Mouse (Mus musculus): ENCODE measurements at regions not wholly inside any gene's neighbourhood (a gene's known extent, or its start where the extent isn't known, plus 50 kb on each side); places are given as distances from the start of the nearest gene placed in this dataset.
A peak's percentile ranks its signal among the peaks of the same experiment; 100 is the strongest.
"Not testable (repeated sequence)": the region's sequence is repeated elsewhere in the genome, so short reads cannot be mapped to it uniquely, and the experiment has no call there.

DNA sequence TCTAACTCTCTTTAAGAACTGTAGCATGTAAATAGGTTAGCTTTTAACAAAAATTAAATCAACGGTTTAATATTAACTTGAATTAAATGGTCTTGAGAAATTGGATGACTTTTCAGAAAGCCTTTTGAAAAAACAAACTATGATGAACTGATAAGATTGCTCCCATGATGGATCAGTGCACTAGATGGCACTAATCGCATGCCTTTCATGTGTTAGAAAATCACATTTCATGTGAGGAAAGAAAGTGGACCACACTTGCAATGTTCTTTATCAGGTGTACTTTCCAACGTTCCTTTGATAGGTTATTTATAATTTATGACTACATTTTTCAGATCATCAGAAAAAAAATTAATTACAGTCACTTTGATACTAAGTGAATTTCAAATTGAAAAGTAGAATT, 1003.2 kb upstream of the 4930412O13Rik start:
- peak; percentile 1 for DNase-seq (ENCODE audit: low spot score)

DNA sequence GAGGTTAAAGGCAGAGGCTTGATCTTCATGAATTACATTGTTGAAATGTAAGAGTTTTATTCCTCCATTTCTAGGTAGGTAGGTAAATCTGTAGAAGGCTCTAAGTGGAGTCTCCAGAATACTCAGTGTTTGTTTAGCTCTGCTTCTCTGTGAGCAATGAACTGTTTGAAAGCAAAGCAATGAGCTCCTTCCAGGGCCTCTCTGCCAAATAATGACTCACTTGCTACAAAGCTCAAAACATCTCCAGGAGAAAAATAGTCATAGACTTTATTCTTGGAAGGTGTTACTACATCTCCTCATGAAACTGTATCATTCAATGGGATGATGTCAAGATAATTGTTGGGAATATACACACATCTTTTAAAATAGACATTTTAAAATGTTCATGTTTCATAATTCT, 968.6 kb upstream of the 4930412O13Rik start:
- DNase-seq (ENCODE audit: low spot score): no peak

DNA sequence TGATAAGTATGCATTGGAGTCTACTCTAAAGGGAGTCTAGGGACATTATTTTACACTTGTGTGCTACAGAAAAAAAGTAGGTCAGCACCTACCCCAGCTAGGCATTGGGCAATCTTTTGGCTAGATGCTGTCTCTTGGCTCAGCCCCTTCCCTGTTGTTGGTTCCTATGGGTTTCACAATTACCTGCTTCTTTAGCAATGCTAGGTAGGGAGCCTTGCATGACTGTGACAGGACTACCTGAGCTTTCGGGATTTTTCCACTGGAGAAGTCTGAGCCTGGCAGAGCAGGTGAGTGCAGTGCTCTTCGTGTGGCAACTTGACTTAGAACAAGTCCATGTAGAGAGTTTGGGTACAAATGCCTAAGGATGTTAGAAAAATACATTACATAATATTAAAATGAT, 956.2 kb upstream of the 4930412O13Rik start:
- DNase-seq (ENCODE audit: low spot score): no peak

DNA sequence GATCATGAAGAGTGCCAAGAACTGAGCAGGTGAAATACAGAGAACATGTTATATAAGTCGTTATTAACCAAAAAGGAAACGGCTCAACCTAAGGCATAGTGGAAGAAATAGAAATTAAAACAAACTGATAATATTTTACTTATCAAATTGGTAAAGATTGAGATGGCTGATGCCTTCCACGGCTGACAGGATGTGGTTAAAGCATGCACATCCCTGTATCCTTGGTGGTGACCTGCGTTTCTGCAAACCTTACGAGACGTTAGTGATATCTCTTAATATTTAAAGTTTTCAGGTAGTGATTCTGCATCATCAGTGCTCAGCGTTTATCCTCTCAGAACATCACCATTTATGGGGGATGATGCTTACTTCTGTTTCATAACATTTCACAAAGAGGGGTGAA, 939.5 kb upstream of the 4930412O13Rik start:
- no peak for DNase-seq (ENCODE audit: low spot score)

GRCm38 (mm10) chr2:8958938-8959337, 922.1 kb upstream of the 4930412O13Rik start:
- no peak for DNase-seq (ENCODE audit: low spot score)

DNA sequence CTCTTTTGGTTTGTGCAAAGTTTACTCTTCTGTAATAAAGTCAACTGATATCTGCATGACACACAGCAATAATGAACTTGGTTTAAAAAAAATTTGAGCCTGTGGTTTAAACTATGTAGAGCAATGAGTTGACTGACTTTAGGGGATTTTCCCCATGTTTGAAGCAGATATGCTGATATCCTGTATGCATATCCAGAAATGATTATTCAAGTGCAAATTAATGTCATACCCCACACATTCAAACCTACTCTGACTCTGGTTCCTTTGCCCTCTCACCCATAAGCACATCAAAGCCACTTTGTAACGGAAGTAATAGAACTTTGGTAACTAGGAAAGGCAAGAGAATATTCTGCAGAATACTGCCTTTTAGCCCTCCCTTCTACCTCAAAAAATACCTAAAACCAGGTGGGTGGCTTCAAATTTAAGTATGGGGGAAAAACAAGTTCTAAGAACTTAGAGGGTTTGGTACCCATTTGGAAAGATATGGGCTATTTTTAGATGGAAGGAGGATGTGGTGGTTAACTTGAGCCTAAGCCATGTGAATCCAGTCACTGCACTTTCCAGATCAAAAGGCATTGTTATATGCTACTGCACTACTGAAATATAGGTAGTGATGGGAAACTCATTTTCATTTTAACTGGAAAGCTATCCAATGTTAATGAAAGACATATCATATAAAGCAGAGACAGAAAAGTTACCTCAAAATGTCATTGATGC, 915.9 kb upstream of the 4930412O13Rik start:
- DNase-seq (ENCODE audit: low spot score): no peak

- no peak for DNase-seq (ENCODE audit: low spot score)
Observed at GRCm38 (mm10) chr2:8975635-8976034, 905.4 kb upstream of the 4930412O13Rik start.

DNA sequence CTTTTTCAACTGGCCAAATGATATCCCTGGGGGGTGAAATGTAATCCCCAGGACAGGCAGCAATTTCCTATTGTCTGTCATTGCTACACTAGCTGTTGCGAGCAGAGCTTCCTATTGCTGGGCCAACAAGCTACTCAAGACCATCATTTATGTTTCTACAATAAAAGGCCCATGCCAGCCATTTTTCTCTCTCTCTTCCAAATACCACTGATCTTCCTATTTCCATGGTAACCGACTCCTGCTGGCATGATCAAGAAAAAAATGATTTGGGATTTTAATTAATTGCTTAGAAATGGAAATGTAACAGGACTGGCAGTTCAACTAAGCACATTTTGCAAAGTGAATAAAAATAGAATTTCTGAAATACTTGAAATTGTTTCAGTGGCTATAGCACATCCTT, 868.7 kb upstream of the 4930412O13Rik start:
- DNase-seq (ENCODE audit: low spot score): no peak

- no peak for DNase-seq (ENCODE audit: low spot score)
Observed at GRCm38 (mm10) chr2:9033079-9033478, 848.0 kb upstream of the 4930412O13Rik start.

DNA sequence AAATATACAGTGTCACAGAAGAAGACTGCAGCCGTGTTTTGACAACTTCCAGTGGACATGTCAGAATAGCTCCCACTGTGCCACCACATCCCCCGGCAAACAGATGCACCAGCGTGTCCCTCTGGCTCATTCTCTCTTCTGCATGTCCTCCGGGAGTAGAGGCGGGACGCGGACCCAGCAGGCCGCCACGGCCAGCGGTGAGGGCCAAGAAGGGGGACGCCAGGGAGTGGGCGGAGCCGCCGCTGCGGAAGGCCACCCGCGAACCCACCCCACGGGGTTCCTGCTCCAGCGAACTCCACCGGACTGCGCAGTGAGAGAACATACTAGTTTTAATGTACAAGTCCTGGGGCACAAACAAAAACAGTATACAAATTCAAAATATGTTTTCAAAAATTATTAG, 838.7 kb upstream of the 4930412O13Rik start:
- not testable (repeated sequence) for DNase-seq (ENCODE audit: low spot score)

- no peak for DNase-seq (ENCODE audit: low spot score)
Observed at GRCm38 (mm10) chr2:9047980-9048379, 833.1 kb upstream of the 4930412O13Rik start.

DNA sequence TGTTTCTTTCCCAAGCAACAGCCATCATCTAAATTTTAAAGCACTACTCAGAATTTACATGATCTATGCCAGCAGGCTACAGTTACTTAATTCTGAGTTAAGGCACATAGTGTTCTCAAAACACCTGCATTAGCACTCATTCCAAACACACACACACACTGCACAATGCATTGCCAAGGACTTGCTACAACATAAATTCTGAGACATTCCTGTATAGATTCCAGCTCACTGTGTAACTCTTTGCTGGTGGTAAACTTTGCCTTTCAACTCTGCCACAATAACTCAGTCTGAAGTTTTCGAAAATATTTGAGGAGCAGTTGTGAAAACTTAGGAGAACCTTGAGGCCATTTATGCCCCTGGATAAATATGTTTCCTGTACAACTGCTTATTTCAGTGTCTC, 807.2 kb upstream of the 4930412O13Rik start:
- DNase-seq (ENCODE audit: low spot score): no peak

GRCm38 (mm10) chr2:9078158-9078557, 802.9 kb upstream of the 4930412O13Rik start:
- no peak for DNase-seq (ENCODE audit: low spot score)

DNA sequence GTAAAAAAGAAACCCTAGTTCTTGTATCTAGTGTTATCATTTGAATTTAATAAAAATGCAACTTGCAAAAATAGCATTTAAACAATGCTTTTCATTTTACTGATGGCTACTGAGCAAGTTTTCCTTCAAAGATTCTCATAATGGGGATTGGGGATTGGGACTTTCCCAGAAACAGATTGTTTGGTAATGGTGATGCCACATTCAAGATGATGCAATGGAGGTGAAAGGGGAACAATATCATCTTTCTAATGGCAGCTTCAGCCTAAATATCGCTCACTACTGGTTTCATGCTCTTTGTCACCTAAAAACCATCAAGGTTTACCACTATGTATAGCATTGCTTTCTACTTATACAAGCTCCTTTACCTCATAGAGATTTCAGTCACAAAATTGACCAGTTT, 799.3 kb upstream of the 4930412O13Rik start:
- no peak for DNase-seq (ENCODE audit: low spot score)

GRCm38 (mm10) chr2:9095317-9095716, 785.7 kb upstream of the 4930412O13Rik start:
- DNase-seq (ENCODE audit: low spot score): no peak

GRCm38 (mm10) chr2:9116697-9117096, 764.4 kb upstream of the 4930412O13Rik start:
- DNase-seq (ENCODE audit: low spot score): no peak

- DNase-seq (ENCODE audit: low spot score): no peak
Observed at GRCm38 (mm10) chr2:9117523-9117922, 763.5 kb upstream of the 4930412O13Rik start.

DNA sequence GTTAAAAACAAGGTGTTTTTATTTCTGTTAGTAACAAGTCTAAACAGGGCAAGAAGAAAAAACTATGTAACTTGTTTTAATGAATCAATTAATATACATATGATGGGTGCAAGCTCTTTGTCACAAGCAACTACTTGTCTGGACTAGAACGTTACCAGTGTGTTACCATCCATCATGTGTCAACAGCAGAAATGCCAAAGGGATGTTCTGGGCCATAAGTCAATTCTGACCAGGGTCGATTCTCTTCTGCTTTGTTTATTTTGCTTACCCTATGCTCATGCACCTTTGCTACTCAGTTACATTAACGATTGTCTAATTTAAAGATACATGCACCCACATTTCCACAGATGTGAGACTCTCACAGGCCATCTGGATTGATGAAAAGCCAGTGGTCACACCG, 744.1 kb upstream of the 4930412O13Rik start:
- no peak for DNase-seq (ENCODE audit: low spot score)

DNA sequence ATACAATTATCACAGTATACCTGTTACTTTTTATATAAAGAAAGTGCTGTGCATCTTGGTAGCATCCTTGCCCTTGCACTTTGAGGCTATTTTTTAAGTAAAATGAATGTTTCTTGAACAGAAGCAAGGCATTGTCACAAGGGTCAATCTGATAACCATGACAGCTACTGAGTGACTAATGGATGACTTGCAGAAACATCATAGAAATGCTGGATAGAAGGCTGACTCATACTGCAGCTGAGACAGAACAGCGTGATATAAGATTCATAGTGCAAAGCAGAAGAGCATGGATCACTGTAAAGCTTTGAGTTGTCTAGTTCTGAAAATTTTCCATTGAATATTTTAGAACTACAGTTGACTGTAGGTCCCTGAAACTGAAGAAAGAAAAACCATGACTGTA, 739.6 kb upstream of the 4930412O13Rik start:
- DNase-seq (ENCODE audit: low spot score): no peak

GRCm38 (mm10) chr2:9155604-9156003, 725.4 kb upstream of the 4930412O13Rik start:
- DNase-seq (ENCODE audit: low spot score): no peak

DNA sequence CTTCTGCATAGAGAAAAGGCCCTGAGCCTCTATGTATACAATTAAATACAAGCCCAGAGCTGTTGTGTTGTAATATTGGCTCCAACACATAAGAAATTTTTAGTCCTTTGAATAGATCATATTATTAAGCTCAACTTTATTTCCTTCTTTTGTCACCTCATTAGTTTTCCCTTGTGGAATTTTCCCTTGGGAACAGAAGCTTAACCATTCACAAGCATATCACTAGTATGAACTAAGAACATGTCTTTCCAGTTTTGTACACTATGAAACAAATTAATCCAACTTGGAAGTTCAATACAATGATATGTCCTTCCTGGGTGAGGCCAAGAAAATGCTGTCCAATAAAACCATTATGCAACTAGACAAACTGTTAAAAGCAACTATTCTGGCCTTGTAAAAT, 720.9 kb upstream of the 4930412O13Rik start:
- no peak for DNase-seq (ENCODE audit: low spot score)

- DNase-seq (ENCODE audit: low spot score): no peak
Observed at GRCm38 (mm10) chr2:9163819-9164560, 717.1 kb upstream of the 4930412O13Rik start.

GRCm38 (mm10) chr2:9182127-9182526, 698.9 kb upstream of the 4930412O13Rik start:
- DNase-seq (ENCODE audit: low spot score): no peak

GRCm38 (mm10) chr2:9184243-9184642, 696.8 kb upstream of the 4930412O13Rik start:
- no peak for DNase-seq (ENCODE audit: low spot score)

All from layer of hippocampus, adult 9-10 months (tissue).